Mouse (Mus musculus): ENCODE measurements around the gene Irf2. TPM values are rescaled to one million over a fixed set of nuclear protein-coding genes. Genes with fewer than 3 reads are reported as not detected.

Gene Irf2
- total RNA-seq, 2 experiments from 2014 or later = 56.2 to 62.9 TPM

GRCm38 (mm10) chr8:46875615-46876293 is 136.2 kb downstream of the Irf2 start:
- DNase-seq (ENCODE audit: low spot score in 2 of 2) = no peak

- DNase-seq (ENCODE audit: low spot score in 2 of 2) = no peak
Measured at GRCm38 (mm10) chr8:46881348-46881747, 141.8 kb downstream of the Irf2 start.

DNA sequence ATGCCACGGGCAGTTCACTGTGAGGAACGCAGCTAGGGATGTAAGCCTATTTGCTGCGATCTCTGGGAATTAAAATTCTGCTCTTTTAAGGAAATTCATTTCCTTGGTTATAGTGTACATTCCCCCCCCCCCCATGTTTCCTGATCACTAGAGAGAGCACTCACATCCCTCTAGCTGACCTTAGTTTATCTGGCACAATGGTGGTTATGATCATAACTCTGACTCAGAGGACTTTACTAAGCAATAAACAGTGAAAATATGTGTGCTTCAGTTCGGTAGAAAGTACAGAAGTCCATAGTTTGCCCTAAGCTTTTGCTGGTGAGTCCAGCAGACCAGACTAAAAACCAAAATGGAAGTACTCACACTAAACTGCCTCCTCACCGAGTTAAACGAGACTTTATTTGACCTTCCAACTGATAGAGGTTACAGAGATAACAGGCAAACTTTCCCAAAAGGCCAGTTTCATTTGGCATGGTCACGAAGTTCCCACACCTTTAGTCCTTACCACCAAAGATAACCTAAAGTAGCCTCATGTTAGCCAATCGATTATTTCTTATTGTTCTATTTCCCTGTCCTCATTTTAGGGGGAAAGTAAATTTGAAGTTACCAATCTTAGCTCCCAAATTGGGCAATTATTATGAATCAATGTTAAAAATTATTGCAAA is 142.4 kb downstream of the Irf2 start:
- no peak for DNase-seq (ENCODE audit: low spot score in 2 of 2)

GRCm38 (mm10) chr8:46882743-46883142 is 143.2 kb downstream of the Irf2 start:
- DNase-seq (ENCODE audit: low spot score in 2 of 2) = no peak

DNA sequence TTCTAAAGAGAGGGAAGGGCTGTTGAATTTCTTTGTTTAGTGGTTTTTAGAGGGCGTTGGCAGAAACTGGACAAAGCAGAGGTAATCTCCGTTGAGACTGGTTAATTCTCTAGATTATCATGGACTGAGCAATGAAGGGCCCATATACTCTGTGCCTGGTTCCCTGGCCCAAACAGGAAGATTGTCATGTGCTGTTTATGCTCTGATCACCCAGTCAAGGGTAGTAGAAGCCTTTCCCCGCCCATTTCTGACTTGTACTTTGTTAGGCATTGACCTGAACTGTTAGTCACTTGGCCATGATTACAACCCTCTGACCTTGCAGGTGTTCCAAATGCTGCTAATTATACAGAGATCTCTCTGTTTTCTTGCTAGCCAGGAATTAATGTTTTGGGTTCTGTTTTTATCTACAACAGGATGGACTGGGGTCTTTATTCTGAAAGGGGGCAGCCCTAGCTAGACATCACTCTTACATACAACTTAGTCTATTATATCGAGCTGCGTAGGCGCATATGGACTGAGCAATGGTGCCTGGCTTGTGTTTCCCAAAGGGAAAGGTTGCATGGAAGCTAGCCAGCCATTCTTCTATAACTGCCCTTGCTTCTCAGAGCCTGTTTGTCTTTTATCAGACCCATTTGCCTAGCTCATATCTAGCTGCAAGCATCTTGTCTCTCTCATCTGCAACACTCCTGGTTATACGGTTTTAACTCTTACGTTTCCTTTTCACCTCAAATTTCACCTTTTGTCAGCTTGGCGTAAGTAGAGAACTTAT is 143.9 kb downstream of the Irf2 start:
- no peak for DNase-seq (ENCODE audit: low spot score in 2 of 2)

DNA sequence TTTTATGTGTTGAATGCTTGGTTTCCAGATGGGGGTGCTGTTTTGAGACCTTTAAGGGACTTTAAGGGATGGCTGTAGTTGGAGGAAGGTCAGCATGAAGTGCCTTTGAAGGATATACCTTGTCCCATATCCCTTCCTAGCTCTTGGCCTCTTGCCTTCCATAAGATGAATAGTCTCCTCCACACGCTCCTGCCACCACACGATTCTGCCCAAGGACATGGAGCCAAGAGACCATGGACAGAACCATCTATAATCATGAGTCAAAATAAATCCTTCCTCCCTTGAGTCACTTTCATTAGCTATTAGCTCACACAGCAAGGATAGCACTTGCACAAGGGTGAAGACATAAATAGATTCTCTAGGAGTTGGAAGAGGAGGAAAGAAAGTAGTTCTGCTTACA is 146.3 kb downstream of the Irf2 start:
- no peak for DNase-seq (ENCODE audit: low spot score in 2 of 2)

DNA sequence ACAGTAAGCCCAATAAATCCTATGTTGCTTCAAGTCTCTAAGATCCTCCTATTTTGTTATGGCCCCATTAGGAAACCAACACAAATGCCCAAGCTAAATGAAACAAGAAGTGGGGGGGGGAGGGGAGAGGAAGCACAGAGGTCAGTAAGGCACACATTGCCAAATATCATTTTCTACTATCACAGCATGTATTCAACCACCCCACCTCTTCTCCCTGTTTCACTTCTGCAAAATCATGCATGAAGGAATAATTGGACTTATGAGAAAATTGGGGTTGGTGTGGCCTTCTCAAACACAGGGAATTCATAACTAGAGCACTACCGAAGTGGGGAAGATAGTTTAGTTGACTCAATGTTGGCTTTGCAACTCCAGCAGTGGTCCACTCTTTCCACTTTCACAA is 146.7 kb downstream of the Irf2 start:
- no peak for DNase-seq (ENCODE audit: low spot score in 2 of 2)

- DNase-seq (ENCODE audit: low spot score in 2 of 2) = no peak
Measured at GRCm38 (mm10) chr8:46887396-46887795, 147.9 kb downstream of the Irf2 start.

- DNase-seq (ENCODE audit: low spot score in 2 of 2) = no peak
Measured at GRCm38 (mm10) chr8:46888575-46888974, 149.0 kb downstream of the Irf2 start.

DNA sequence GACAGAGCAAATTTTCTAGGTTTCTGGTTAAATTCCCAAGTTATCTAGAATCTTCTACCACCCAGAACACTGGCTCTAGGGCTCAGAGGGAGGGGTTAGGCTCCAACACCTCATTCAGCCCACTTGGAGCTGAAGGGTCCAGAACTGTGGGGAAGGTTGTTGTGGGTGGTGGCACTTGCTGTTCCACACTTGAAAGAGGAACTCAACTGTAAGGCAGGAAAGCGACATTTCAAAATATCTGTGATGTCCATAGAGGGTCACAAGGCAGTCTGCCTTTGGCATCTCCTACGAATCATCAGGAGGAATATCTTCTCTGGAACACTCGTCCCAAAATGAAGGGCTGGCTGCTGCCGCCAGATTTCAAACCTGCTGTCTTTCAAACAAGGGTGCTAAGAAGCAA is 150.7 kb downstream of the Irf2 start:
- DNase-seq (ENCODE audit: low spot score in 2 of 2) = no peak

DNA sequence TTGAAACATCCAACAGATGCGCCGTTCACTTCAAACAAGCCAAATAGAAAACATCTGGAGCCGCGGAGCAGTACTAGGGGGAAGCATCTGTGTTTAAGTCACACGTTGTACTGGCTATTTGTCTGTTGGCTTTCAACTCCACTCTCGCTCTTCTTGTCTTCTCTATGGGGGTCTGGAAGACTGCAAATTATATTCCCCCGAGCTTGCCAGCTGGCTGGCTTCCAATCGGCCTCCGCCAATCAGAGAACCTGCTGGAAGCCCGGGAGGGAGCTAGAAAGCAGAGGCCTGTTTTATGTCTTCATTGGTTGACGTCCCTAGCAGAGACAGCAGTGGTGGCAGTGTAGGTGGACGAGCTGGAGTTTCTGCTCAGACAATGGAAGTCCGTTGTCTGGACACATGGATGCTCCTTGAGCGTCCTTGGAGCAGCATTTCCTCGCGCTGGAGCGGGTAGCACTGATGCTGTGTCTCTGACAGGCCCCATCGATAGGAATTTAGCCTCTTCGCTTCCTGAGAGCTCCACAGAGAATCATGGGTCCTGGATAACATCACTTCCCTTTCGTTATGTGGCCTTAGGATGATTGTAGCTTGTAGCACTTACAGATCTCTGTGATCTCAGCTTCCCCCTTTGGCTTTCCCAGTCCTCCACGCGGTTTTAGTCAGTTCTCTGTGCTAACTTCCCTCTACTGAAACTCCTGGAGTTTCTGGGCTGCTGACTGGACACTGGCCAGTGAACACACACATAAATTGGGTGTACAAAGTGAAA is 153.2 kb downstream of the Irf2 start:
- DNase-seq (ENCODE audit: low spot score in 2 of 2) = no peak

- no peak for DNase-seq (ENCODE audit: low spot score in 2 of 2)
Measured at GRCm38 (mm10) chr8:46894385-46894784, 154.9 kb downstream of the Irf2 start.

- no peak for DNase-seq (ENCODE audit: low spot score in 2 of 2)
Measured at GRCm38 (mm10) chr8:46896005-46896404, 156.5 kb downstream of the Irf2 start.

- no peak for DNase-seq (ENCODE audit: low spot score in 2 of 2)
Measured at GRCm38 (mm10) chr8:46896704-46897103, 157.2 kb downstream of the Irf2 start.

Other genes with a start within 250 kb of the Irf2 start
- 10 to 100 TPM in 1 of 2 experiments, 1 to 10 TPM in 1; 9.4 to 10.8 TPM for gene Cenpu, start 187.7 kb upstream of the Irf2 start, total RNA-seq (2021)
- gene Primpol, start 122.5 kb upstream of the Irf2 start, total RNA-seq (2021) = 10 to 100 TPM; 18.0 to 21.7 TPM
- 10 to 100 TPM; 35.1 to 35.2 TPM for gene Casp3, start 122.4 kb upstream of the Irf2 start, total RNA-seq (2021)
- gene Enpp6, start 247.2 kb downstream of the Irf2 start, total RNA-seq (2021) = 1 to 10 TPM; 2.5 to 2.6 TPM